8 mouse cellular contexts compared by ENCODE assay signal in genomic region chrX:109094800-109095199, GRCm38 (mm10). TPM values are rescaled to one million over a fixed set of nuclear protein-coding genes. Genes with fewer than 3 reads are reported as not detected.
DNase-seq lines count a peak whose midpoint lies in the region; ATAC-seq and TF ChIP-seq lines count a peak whose summit lies in the region.

No protein-coding gene starts in this region.

- no peaks in the 10 kb centered on the region for H3K4me1 ChIP-seq in heart, embryonic 13.5 days
- H3K4me1 ChIP-seq in G1E (ENCODE audit: insufficient read depth, low read depth, low read length) = peaks cover 6% of the 10 kb centered on the region; the same call in 1 of the 2 replicates

- peak overlapping the region; percentile 64 for H3K4me3 ChIP-seq in heart, embryonic 13.5 days
- peak overlapping the region; percentile 69 for H3K4me3 ChIP-seq in G1E (ENCODE audit: low read depth, low read length)

- H3K9ac ChIP-seq in heart, embryonic 13.5 days = peak overlapping the region; percentile 59

- no peak for ATAC-seq in heart, embryonic 13.5 days (ENCODE audit: extremely low read depth, insufficient number of reproducible peaks, low FRiP score, low TSS enrichment)
- no peak for ATAC-seq in G1E (ENCODE audit: extremely low read depth, insufficient number of reproducible peaks, low FRiP score, poor library complexity, severe bottlenecking)
- ATAC-seq in megakaryocyte, adult 5-6 weeks (ENCODE audit: poor library complexity, severe bottlenecking) = peak; percentile 6; the same call in 1 of the 2 replicates

- no peak for DNase-seq in heart, adult 18-20 months
- DNase-seq in G1E (ENCODE audit: low spot score) = no peak
- peak; percentile 11 for DNase-seq in forelimb bud, embryonic 11.5 days (ENCODE audit: low read depth, low spot score)
- no peak for DNase-seq in layer of hippocampus, postnatal 25 days (ENCODE audit: extremely low spot score in 1 of 2, low spot score in 1 of 2)
- DNase-seq in gastrocnemius, postnatal 36 days = no peak
- DNase-seq in gastrocnemius, postnatal 10 days = no peak

- H3K27me3 ChIP-seq in heart, embryonic 13.5 days (replicated peaks) = no peaks in the 10 kb centered on the region
- no peaks in the 10 kb centered on the region for H3K27me3 ChIP-seq in G1E (ENCODE audit: insufficient read depth, low read length)

- TF ChIP-seq CTCF in G1E (IDR thresholded peaks at IDR 0.05; ENCODE audit: low read depth, low read length) = no peak

- H3K36me3 ChIP-seq in heart, embryonic 13.5 days = no peaks in the 10 kb centered on the region
- H3K36me3 ChIP-seq in G1E (replicated peaks) = no peaks in the 10 kb centered on the region

- H3K27ac ChIP-seq in heart, embryonic 13.5 days (replicated peaks) = peak overlapping the region; percentile 90

- intact Hi-C loops in gastrocnemius, postnatal 36 days (cut with DNase I) = no loop called here

- no peaks in the 10 kb centered on the region for H3K9me3 ChIP-seq in heart, embryonic 13.5 days
- H3K9me3 ChIP-seq in G1E (replicated peaks) = no peaks in the 10 kb centered on the region

- 5% methylated on average over 4 of the region's 4 CpGs for WGBS in heart, embryonic 13.5 days

- H3K4me2 ChIP-seq in heart, embryonic 13.5 days = peak overlapping the region; percentile 66

RNA-seq across cellular contexts. Expression of gene Sh3bgrl, which starts 0.4 kb away (rescaled TPM):
- polyA plus RNA-seq in heart, embryonic 13.5 days (2015; fragmentation: Nextera tagmentation; extraction: Ambion mirVana) = 80.1 and 87.5 TPM in 2 replicates
- total RNA-seq in heart, adult 18-20 months (2021) = 10 to 100 TPM; 30.5 to 37.4 TPM
- total RNA-seq in G1E (2014; fragmentation: Nextera tagmentation) (139 and 140 TPM in 2 replicates), G1E (2017) (89.6 and 102 TPM in 2 replicates)
- 2.7 and 4.3 TPM in 2 replicates for polyA plus RNA-seq in G1E (2012)
- 235 and 283 TPM in 2 replicates for total RNA-seq in megakaryocyte, adult 5-6 weeks (2015)
- 177 and 189 TPM in 2 replicates for total RNA-seq in megakaryocyte, adult 5-6 weeks (2017)
- 10 to 100 TPM; 91.0 to 94.9 TPM for total RNA-seq in layer of hippocampus, postnatal 25 days (2021)
- total RNA-seq in gastrocnemius, postnatal 36 days (2021) = 10 to 100 TPM; 10.5 to 11.8 TPM
- 10 to 100 TPM; 32.4 to 41.3 TPM for total RNA-seq in gastrocnemius, postnatal 10 days (2021)
